Mouse (Mus musculus) forebrain, embryonic 12.5 days (tissue): Measurements from ENCODE around the gene Evpl. TPM values are rescaled to one million over a fixed set of nuclear protein-coding genes. Genes with fewer than 3 reads are reported as not detected.

Experiments
- ATAC-seq: fragments of 200-750 bp; cut with Nextera tagmentation; 2 replicates; pipeline ENCODE4 v1.8.0; 2017; ENCODE audit warnings: moderate TSS enrichment; ENCODE audit not compliant: low FRiP score
- H3K27ac ChIP-seq: fragments of 300-500 bp; sonication (generic); 2 replicates; pipeline ENCODE4 v1.5.1; 2016; ENCODE audit warnings: mild to moderate bottlenecking
- H3K27me3 ChIP-seq: fragments of 300-500 bp; sonication (generic); 2 replicates; pipeline ENCODE4 v1.6.1; 2016; ENCODE audit warnings: mild to moderate bottlenecking
- H3K36me3 ChIP-seq: fragments of 300-500 bp; sonication (generic); replicated peaks from 2 replicates; pipeline ENCODE4 v1.6.1; 2016; ENCODE audit warnings: mild to moderate bottlenecking
- H3K4me1 ChIP-seq: fragments of 300-500 bp; sonication (generic); 2 replicates; pipeline ENCODE4 v1.6.1; 2016
- H3K4me2 ChIP-seq: fragments of 300-500 bp; sonication (generic); 2 replicates; pipeline ENCODE4 v1.6.1; 2016; ENCODE audit warnings: mild to moderate bottlenecking, moderate library complexity
- H3K4me3 ChIP-seq: fragments of 300-500 bp; sonication (generic); replicated peaks from 2 replicates; pipeline ENCODE4 v1.5.1; 2016; ENCODE audit warnings: mild to moderate bottlenecking
- H3K9ac ChIP-seq: fragments of 300-500 bp; sonication (generic); 2 replicates; pipeline ENCODE4 v1.6.1; 2016; ENCODE audit warnings: mild to moderate bottlenecking
- H3K9me3 ChIP-seq: fragments of 300-500 bp; sonication (generic); 2 replicates; pipeline ENCODE4 v1.6.1; 2016
- WGBS: fragments of 180-500 bp; shearing (Covaris S2); methylation state at CpG from one replicate; pipeline ENCODE4 v1.1.7; 2016; 5-methylcytosine and 5-hydroxymethylcytosine counted together
- polyA plus RNA-seq: library from polyadenylated mRNA; unstranded; fragments of >200 nt; fragmentation: Nextera tagmentation; extraction: Ambion mirVana; gene quantifications from 2 replicates; pipeline ENCODE4 v1.2.1, GENCODE M21; 2016

Gene Evpl
- polyA plus RNA-seq, 1 experiment from 2014 or later = 0.61 TPM

DNA sequence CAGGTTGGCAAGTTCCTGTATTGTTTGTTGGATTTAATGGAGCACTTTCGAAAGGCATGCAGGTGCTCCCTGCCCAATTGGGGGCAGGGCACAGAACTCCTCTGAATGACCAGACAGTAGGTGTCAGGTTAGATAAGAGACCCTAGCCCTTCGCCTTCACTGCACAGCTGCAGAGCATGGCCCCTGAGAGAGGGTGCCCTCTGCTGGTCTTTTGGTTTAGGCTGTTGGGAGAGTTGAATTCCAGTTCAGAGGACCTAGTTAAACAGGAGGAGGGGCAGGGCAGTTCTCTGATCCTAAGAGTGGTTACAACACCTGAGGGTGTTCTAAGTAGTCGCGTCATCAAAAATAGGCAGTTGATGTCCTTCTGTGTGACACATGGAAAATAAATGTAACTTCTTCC lies 18.0 kb downstream of the Evpl start:
- Histone ChIP-seq H3K4me2 (no peak overlapping the region), H3K4me3 (no peak overlapping the region), H3K9ac (no peak overlapping the region), H3K4me1 (peaks cover 25% of the 10 kb centered on the region), H3K9me3 (peaks cover 8% of the 10 kb centered on the region; the same call in 1 of the 2 replicates), H3K27ac (0 out of 2 replicates have a peak overlapping the region, but pooled peaks have one; percentile 19), H3K27me3 (peaks cover 39% of the 10 kb centered on the region), H3K36me3 (no peaks in the 10 kb centered on the region)
- WGBS = 27% methylated on average over 4 of the region's 4 CpGs
- ATAC-seq = no peak

GRCm38 (mm10) chr11:116218737-116219400 lies 19.0 kb downstream of the Evpl start:
- ATAC-seq = 0 out of 2 replicates have a peak, but pooled peaks have one; percentile 53
- H3K4me3 ChIP-seq = no peak overlapping the region
- no peaks in the 10 kb centered on the region for H3K36me3 ChIP-seq
- H3K9me3 ChIP-seq = peaks cover 8% of the 10 kb centered on the region; the same call in 1 of the 2 replicates
- H3K4me2 ChIP-seq = no peak overlapping the region
- H3K4me1 ChIP-seq = peaks cover 25% of the 10 kb centered on the region
- H3K9ac ChIP-seq = peak overlapping the region; percentile 14; the same call in 1 of the 2 replicates
- WGBS = 63% methylated on average over 7 of the region's 7 CpGs
- peaks cover 34% of the 10 kb centered on the region for H3K27me3 ChIP-seq
- H3K27ac ChIP-seq = peak overlapping the region; percentile 60

DNA sequence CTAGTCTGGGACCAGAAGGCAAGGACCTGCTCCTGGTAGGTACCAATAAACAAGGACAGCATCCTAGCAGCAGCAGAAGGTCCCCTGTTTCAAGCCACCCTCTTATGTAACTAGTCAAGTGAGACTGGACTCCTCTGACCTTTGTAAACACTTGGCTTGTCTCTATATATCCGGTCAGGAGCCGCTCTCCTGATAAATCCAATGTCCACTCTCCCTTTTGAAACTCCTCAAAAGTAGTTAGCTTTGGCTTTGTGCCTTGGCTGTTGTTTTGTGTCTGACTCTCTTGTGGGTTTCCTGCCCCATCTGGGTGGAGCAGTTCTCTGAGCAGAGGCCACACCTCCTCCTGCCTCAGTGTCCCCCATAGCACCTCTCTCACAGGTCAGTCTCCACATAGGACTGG lies 19.6 kb downstream of the Evpl start:
- Histone ChIP-seq H3K9me3 (peaks cover 8% of the 10 kb centered on the region; the same call in 1 of the 2 replicates), H3K4me1 (peaks cover 25% of the 10 kb centered on the region), H3K9ac (peak overlapping the region; percentile 14; the same call in 1 of the 2 replicates), H3K27me3 (peaks cover 28% of the 10 kb centered on the region), H3K27ac (peak overlapping the region; percentile 60), H3K36me3 (no peaks in the 10 kb centered on the region), H3K4me2 (no peak overlapping the region), H3K4me3 (no peak overlapping the region)
- 87% methylated on average over 2 of the region's 2 CpGs for WGBS
- no peak for ATAC-seq

GRCm38 (mm10) chr11:116216549-116216948 lies 21.3 kb downstream of the Evpl start:
- Histone ChIP-seq H3K27ac (no peak overlapping the region), H3K9ac (no peak overlapping the region), H3K4me2 (no peak overlapping the region), H3K27me3 (peaks cover 11% of the 10 kb centered on the region), H3K36me3 (no peaks in the 10 kb centered on the region), H3K4me3 (no peak overlapping the region), H3K9me3 (peaks cover 2% of the 10 kb centered on the region; the same call in 1 of the 2 replicates), H3K4me1 (peaks cover 14% of the 10 kb centered on the region)
- WGBS = 86% methylated on average over 11 of the region's 11 CpGs
- ATAC-seq = no peak

DNA sequence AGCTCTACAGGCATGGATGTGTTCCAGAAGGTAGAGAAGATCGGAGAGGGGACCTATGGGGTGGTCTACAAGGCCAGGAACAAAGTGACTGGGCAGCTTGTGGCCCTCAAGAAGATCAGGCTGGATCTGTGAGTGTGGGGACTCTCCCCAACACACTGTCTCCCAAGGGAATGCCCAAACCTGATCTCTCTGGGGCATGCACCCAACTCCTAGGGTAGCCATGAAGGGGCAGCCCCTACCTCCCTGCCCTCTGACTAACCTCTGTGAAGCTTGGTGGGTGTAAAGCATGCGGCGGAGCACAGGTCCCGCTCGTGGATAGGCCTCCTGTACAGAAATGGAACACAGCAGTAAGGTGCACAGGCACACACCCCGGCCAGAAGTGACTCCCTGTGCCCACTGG lies 21.9 kb downstream of the Evpl start:
- no peak for ATAC-seq
- Histone ChIP-seq H3K36me3 (no peaks in the 10 kb centered on the region), H3K4me1 (peaks cover 14% of the 10 kb centered on the region), H3K4me2 (no peak overlapping the region), H3K27me3 (peaks cover 6% of the 10 kb centered on the region), H3K9me3 (no peaks in the 10 kb centered on the region), H3K9ac (no peak overlapping the region), H3K27ac (no peak overlapping the region), H3K4me3 (no peak overlapping the region)
- WGBS = 97% methylated on average over 6 of the region's 6 CpGs

GRCm38 (mm10) chr11:116215181-116215580 lies 22.7 kb downstream of the Evpl start:
- ATAC-seq = no peak

DNA sequence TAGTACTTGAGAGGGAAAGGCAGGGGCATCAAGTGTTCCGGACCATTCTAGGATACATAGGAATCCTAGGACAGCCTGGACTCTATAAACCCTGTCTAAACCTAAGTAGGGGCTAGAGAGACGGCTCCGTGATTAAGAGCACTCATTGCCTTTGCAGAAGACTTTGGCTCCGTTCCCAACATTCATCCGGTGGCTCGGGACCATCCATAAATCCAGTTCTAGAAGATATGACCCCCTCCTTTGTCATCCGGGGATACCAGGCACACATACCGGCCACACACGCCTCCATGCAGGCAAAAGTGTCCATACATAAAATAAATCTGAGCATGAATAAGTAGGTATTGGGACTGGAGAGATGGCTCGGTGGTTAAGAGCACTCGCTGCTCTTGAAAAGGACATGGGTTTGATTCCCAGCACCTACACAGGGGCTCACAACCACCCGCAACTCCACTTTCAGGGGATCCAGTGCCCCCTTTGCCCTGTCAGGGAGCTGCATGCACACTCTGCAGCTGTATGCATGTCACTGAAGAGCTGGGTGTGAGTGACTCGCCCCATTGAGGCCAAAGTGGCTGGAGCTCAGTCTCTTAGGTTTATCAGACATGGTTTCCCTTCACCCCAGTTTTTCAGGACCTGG lies 23.9 kb downstream of the Evpl start:
- Histone ChIP-seq H3K4me2 (no peak overlapping the region), H3K9ac (no peak overlapping the region), H3K27me3 (no peaks in the 10 kb centered on the region), H3K36me3 (no peaks in the 10 kb centered on the region), H3K4me1 (peaks cover 6% of the 10 kb centered on the region), H3K9me3 (no peaks in the 10 kb centered on the region), H3K27ac (no peak overlapping the region), H3K4me3 (no peak overlapping the region)
- 87% methylated on average over 13 of the region's 13 CpGs for WGBS
- ATAC-seq = no peak

More at GRCm38 (mm10) chr11:116215181-116215580, 22.7 kb downstream of the Evpl start:
- 81% methylated on average over 7 of the region's 7 CpGs for WGBS
- no peaks in the 10 kb centered on the region for H3K9me3 ChIP-seq
- no peaks in the 10 kb centered on the region for H3K36me3 ChIP-seq
- no peak overlapping the region for H3K9ac ChIP-seq
- H3K4me2 ChIP-seq = no peak overlapping the region
- no peak overlapping the region for H3K4me3 ChIP-seq
- H3K27me3 ChIP-seq = no peaks in the 10 kb centered on the region
- H3K27ac ChIP-seq = no peak overlapping the region
- peaks cover 14% of the 10 kb centered on the region for H3K4me1 ChIP-seq

GRCm38 (mm10) chr11:116212847-116213246 lies 25.0 kb downstream of the Evpl start:
- Histone ChIP-seq H3K4me3 (no peak overlapping the region), H3K4me1 (no peaks in the 10 kb centered on the region), H3K9ac (no peak overlapping the region), H3K4me2 (no peak overlapping the region), H3K36me3 (no peaks in the 10 kb centered on the region), H3K27me3 (no peaks in the 10 kb centered on the region), H3K9me3 (no peaks in the 10 kb centered on the region), H3K27ac (no peak overlapping the region)
- 87% methylated on average over 6 of the region's 6 CpGs for WGBS
- no peak for ATAC-seq

- no peaks in the 10 kb centered on the region for H3K4me1 ChIP-seq
- ATAC-seq = no peak
- no peak overlapping the region for H3K27ac ChIP-seq
- H3K27me3 ChIP-seq = no peaks in the 10 kb centered on the region
- 80% methylated on average over 5 of the region's 5 CpGs for WGBS
- H3K9ac ChIP-seq = no peak overlapping the region
- H3K4me3 ChIP-seq = no peak overlapping the region
- no peaks in the 10 kb centered on the region for H3K9me3 ChIP-seq
- H3K4me2 ChIP-seq = no peak overlapping the region
- peaks cover 17% of the 10 kb centered on the region for H3K36me3 ChIP-seq
Observed at GRCm38 (mm10) chr11:116210696-116211095, 27.2 kb downstream of the Evpl start.

DNA sequence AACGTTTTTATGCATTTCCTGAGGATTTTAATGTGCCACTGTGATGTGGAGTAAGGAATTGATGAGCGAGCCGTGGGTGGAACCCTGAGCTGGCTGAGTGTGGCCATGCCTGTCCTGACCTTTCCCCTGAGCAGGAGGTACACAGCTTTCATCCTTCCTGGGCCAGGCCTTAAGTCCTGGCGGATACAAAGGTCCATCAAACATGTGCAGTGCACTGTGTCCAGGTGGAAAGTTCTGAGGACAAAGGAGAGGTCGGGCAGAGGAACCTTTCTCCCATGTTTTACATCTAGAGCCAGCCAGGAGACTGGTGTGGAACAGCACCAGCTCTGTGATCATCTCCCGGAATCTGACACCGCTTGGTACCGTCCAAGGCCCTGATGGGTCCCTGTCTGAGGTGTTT lies 28.6 kb downstream of the Evpl start:
- Histone ChIP-seq H3K9ac (no peak overlapping the region), H3K36me3 (peaks cover 19% of the 10 kb centered on the region), H3K4me1 (no peaks in the 10 kb centered on the region), H3K4me3 (no peak overlapping the region), H3K9me3 (no peaks in the 10 kb centered on the region), H3K27ac (no peak overlapping the region), H3K4me2 (no peak overlapping the region), H3K27me3 (no peaks in the 10 kb centered on the region)
- WGBS = 83% methylated on average over 8 of the region's 8 CpGs
- ATAC-seq = no peak

DNA sequence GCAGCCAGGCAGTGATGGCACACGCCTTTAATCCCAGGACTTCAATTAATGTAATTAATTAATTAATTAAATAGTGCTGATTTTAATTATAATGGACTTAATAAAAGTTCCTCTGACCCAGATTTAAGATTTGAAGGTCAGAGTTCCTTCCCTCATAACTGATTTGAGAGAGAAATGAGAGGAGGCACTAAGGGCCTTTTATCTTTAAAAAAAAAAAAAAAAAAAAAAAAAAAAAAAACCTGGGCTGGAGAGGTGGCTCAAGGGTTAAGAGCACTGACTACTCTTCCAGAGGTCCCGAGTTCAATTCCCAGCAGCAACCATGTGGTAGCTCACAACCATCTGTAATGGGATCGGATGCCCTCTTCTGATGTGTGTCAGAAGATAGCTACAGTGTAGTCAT lies 29.2 kb downstream of the Evpl start:
- Histone ChIP-seq H3K9me3 (no peaks in the 10 kb centered on the region), H3K27me3 (no peaks in the 10 kb centered on the region), H3K36me3 (peaks cover 19% of the 10 kb centered on the region), H3K4me1 (no peaks in the 10 kb centered on the region), H3K4me2 (no peak overlapping the region), H3K9ac (no peak overlapping the region), H3K4me3 (no peak overlapping the region), H3K27ac (no peak overlapping the region)
- 88% methylated on average over 3 of the region's 3 CpGs for WGBS
- no peak for ATAC-seq

GRCm38 (mm10) chr11:116206678-116207077 lies 31.2 kb downstream of the Evpl start:
- no peak for ATAC-seq
- H3K27me3 ChIP-seq = no peaks in the 10 kb centered on the region
- no peaks in the 10 kb centered on the region for H3K4me1 ChIP-seq
- no peak overlapping the region for H3K4me3 ChIP-seq
- H3K4me2 ChIP-seq = no peak overlapping the region
- H3K9me3 ChIP-seq = no peaks in the 10 kb centered on the region
- WGBS = 87% methylated on average over 4 of the region's 4 CpGs
- H3K9ac ChIP-seq = no peak overlapping the region
- H3K36me3 ChIP-seq = peaks cover 19% of the 10 kb centered on the region
- H3K27ac ChIP-seq = no peak overlapping the region

DNA sequence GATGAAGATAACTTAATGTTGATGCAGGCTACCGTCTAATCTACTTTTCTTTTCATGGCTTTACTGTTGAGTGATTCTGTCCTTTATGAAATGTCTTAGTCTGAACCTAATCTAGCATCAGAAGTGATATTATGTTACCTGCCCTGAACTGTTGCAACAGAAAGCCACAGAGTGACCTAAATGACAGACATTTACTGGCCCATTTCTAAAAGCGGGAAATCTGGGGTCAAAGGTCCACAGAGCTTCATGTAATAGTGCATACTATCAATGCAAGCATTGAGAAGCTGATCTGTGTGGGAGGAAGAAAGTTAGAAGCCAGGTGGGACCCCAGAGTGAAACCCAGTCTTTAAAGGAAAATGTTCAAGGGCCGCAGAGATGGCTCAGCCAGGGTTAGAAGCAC lies 34.7 kb downstream of the Evpl start:
- peaks cover 5% of the 10 kb centered on the region for H3K4me1 ChIP-seq
- no peak overlapping the region for H3K9ac ChIP-seq
- 96% methylated on average over 3 of the region's 3 CpGs for WGBS
- no peak overlapping the region for H3K4me2 ChIP-seq
- H3K36me3 ChIP-seq = peaks cover 19% of the 10 kb centered on the region
- H3K9me3 ChIP-seq = no peaks in the 10 kb centered on the region
- no peaks in the 10 kb centered on the region for H3K27me3 ChIP-seq
- no peak overlapping the region for H3K27ac ChIP-seq
- no peak for ATAC-seq
- H3K4me3 ChIP-seq = no peak overlapping the region
